ENCODE assay signal across 10 mouse cellular contexts in the genomic region with DNA sequence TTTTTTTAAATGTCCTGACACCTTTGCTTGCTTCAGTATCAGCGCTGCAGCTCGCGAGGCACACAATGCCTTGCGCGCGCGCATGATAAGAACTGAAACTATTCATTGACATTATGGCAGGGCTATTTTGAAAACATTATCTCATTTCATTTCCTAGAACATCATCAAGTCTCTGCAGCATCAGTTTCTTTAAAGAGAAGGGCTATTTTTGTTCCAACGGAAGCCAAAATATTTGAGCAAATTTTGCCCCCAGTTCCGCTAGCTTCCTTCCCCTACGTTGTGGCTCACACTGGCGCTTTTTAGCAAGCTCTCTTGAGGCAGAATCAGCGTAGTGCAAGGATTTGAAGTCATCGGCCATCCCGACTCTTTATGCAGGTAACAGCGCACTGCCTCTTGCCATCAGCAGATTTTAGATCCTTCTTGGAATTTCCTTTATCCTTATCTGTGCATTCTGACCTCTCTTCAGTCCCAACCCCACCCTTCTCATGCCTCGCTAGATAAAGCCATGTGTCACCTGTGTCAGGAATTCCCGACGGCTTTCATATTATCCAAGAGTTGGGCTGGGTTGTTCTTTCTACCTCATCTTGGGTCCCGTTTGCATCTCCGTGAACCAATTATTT.
DNase-seq lines count a peak whose midpoint lies in the region; ATAC-seq lines count a peak whose summit lies in the region.
"Had no signal": no experiment of that assay in that cellular context is flagged by ENCODE, and none has a peak within 500 bp of the region (broad histone marks: within the 10 kb centered on the region; RNA-seq: fewer than 3 reads in every experiment).

No protein-coding gene starts in this region.

- WGBS in heart, embryonic 12.5 days: 59% methylated on average over 20 of the region's 20 CpGs
- 55% methylated on average over 20 of the region's 20 CpGs for WGBS in liver, embryonic 13.5 days (ENCODE audit: insufficient replicate concordance)

- DNase-seq in spleen, postnatal 36 days (ENCODE audit: low spot score in 2 of 2): peak; percentile 20 to 23
- DNase-seq in spleen, adult 12 weeks (ENCODE audit: low spot score): no peak
- DNase-seq in liver, embryonic 13.5 days: peak; percentile 13
- DNase-seq in adrenal gland, postnatal 10 days: no peak
- DNase-seq in right cerebral cortex, postnatal 4 days: no peak
- no peak for DNase-seq in embryo, embryonic 9.5 days (ENCODE audit: extremely low spot score)
- DNase-seq: right cerebral cortex, adult 18-20 months; thymus, postnatal 36 days had no signal

- H3K4me2 ChIP-seq in heart, embryonic 12.5 days: peak overlapping the region; percentile 47
- peak overlapping the region; percentile 56 for H3K4me2 ChIP-seq in liver, embryonic 13.5 days

- H3K9ac ChIP-seq in heart, embryonic 12.5 days: no peak overlapping the region
- no peak overlapping the region for H3K9ac ChIP-seq in liver, embryonic 13.5 days

- peak overlapping the region; percentile 52; the same call in 1 of the 2 replicates for H3K27ac ChIP-seq in heart, embryonic 12.5 days (ENCODE audit: poor library complexity, severe bottlenecking)
- H3K27ac ChIP-seq in liver, embryonic 13.5 days: no peak overlapping the region

- no peaks in the 10 kb centered on the region for H3K27me3 ChIP-seq in heart, embryonic 12.5 days (replicated peaks)
- H3K27me3 ChIP-seq in liver, embryonic 13.5 days: no peaks in the 10 kb centered on the region

- H3K4me3 ChIP-seq in heart, embryonic 12.5 days: no peak overlapping the region
- 0 out of 2 replicates have a peak overlapping the region, but pooled peaks have one; percentile 13 for H3K4me3 ChIP-seq in liver, embryonic 13.5 days (replicated peaks)

- no peaks in the 10 kb centered on the region for H3K36me3 ChIP-seq in heart, embryonic 12.5 days
- H3K36me3 ChIP-seq in liver, embryonic 13.5 days: no peaks in the 10 kb centered on the region

- H3K9me3 ChIP-seq in heart, embryonic 12.5 days (replicated peaks): no peaks in the 10 kb centered on the region
- no peaks in the 10 kb centered on the region for H3K9me3 ChIP-seq in liver, embryonic 13.5 days (replicated peaks)

- ATAC-seq in heart, embryonic 12.5 days (ENCODE audit: insufficient number of reproducible peaks, low FRiP score): no peak
- peak; percentile 39 for ATAC-seq in liver, embryonic 13.5 days (ENCODE audit: low read depth)
- ATAC-seq: forebrain, embryonic 16.5 days had no signal

- peaks cover 49% of the 10 kb centered on the region for H3K4me1 ChIP-seq in heart, embryonic 12.5 days (replicated peaks)
- peaks cover 66% of the 10 kb centered on the region for H3K4me1 ChIP-seq in liver, embryonic 13.5 days (replicated peaks)

Comparison
In these comparisons a context has a peak if more than half of its experiments do, and no peak if none do; other contexts are left out.
1. DNase-seq: peak in spleen, postnatal 36 days (2 of 2) and liver, embryonic 13.5 days (single experiment); none in spleen, adult 12 weeks (single experiment), adrenal gland, postnatal 10 days (single experiment), right cerebral cortex, postnatal 4 days (single experiment) and embryo, embryonic 9.5 days (single experiment).